Mouse (Mus musculus) testis, adult 2 months (tissue): Measurements from ENCODE around the gene Cdh6.

ENCODE experiments used
- CTCF ChIP-seq: fragments of 200-500 bp; IDR thresholded peaks from 2 replicates; pipeline ENCODE4 v1.5.1; 2012; ENCODE audit warnings: low read depth, mild to moderate bottlenecking, inconsistent platforms, low read length, moderate library complexity; ENCODE audit not compliant: control insufficient read depth, insufficient read depth, insufficient replicate concordance
- POLR2A ChIP-seq: fragments of 200-500 bp; IDR thresholded peaks from 2 replicates; pipeline ENCODE4 v1.6.1; 2012; ENCODE audit warnings: low read depth, mild to moderate bottlenecking, inconsistent platforms, low read length, moderate library complexity; ENCODE audit not compliant: control insufficient read depth

DNA sequence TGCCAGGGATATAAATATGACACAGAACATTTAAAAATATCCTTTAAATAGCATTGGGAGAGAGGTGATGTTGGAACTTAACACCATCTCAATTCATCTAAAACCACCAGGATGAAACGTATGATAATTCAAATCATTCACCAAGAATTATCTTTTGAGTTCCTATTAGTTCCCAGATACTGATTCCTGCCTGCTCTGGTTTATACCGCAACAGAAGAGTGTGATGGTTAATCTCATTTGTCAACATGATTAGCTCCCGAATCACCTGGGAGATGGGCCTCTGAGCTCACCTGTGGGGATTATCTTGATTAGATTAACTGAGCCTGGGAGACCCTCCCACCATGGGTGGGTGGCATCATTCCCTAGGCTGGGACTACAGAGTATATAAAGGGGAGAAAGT, 41.0 kb downstream of the Cdh6 start:
- no peak for TF ChIP-seq CTCF
- no peak for TF ChIP-seq POLR2A
